Mouse (Mus musculus): ENCODE data around the gene Blm. TPM values are rescaled to one million over a fixed set of nuclear protein-coding genes. Genes with fewer than 3 reads are reported as not detected.

Gene Blm
- polyA plus RNA-seq, 1 experiment = 6.3 TPM

DNA sequence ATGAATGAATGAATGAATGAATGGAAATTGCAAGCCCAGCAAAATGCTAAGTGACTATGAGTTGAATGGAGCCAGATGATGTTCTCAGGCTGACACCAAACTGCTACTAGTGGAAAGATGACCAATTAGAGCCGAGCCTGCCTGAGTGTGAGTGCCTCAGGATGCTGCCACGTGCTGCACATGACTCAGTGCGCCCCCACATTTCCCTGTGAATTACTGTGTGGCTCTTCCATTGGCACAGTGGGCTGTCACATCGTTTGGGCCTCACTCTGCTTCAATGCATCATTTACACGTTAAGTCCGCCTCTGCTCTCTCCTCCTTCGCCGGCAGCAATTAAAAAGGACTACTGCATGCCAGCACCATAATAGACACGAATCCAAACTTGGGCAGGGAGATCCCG, 122.6 kb downstream of the Blm start:
- H3K27me3 ChIP-seq (ENCODE audit: control insufficient read depth, insufficient read depth, low read length) = no peaks in the 10 kb centered on the region
- WGBS = 95% methylated on average over 10 of the region's 10 CpGs
- H3K4me1 ChIP-seq (replicated peaks; ENCODE audit: control insufficient read depth, insufficient read depth, low read length) = peaks cover 31% of the 10 kb centered on the region
- no peaks in the 10 kb centered on the region for H3K36me3 ChIP-seq (ENCODE audit: control insufficient read depth, insufficient read depth, low read length)
- H3K4me3 ChIP-seq (ENCODE audit: control insufficient read depth, insufficient read depth, low read length) = no peak overlapping the region
- H3K27ac ChIP-seq (ENCODE audit: control insufficient read depth, insufficient read depth, low read length) = no peak overlapping the region
- DNase-seq = no peak
- TF ChIP-seq CTCF (IDR thresholded peaks at IDR 0.05; ENCODE audit: borderline replicate concordance, control insufficient read depth, extremely low read depth, insufficient read depth, low read length, poor library complexity) (no peak), POLR2A (IDR thresholded peaks at IDR 0.05; ENCODE audit: control insufficient read depth, extremely low read depth, insufficient read depth, low read length, poor library complexity) (no peak)

DNA sequence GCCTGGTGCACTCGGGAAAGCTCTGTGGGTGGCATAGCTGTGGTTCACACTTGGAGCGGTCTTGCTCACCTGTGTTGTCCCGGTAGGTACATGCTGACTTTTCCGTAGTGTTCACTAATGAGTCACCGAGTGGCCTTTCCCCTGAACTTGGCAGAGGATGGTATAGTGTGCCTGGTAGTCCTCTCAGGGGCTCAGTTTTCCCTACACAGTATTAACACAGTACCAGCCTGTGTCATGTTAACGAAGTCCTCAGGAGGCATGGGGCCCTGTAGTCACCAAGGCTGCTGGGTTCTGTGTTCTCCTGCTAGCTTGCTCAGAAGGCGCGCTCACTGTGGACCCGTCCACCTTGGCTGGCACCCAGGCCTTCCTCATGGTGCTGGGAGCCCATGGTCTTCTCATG, 124.5 kb downstream of the Blm start:
- no peak overlapping the region for H3K27ac ChIP-seq (ENCODE audit: control insufficient read depth, insufficient read depth, low read length)
- H3K36me3 ChIP-seq (ENCODE audit: control insufficient read depth, insufficient read depth, low read length) = no peaks in the 10 kb centered on the region
- no peak for DNase-seq
- peaks cover 17% of the 10 kb centered on the region for H3K4me1 ChIP-seq (replicated peaks; ENCODE audit: control insufficient read depth, insufficient read depth, low read length)
- TF ChIP-seq POLR2A (IDR thresholded peaks at IDR 0.05; ENCODE audit: control insufficient read depth, extremely low read depth, insufficient read depth, low read length, poor library complexity) (no peak), CTCF (IDR thresholded peaks at IDR 0.05; ENCODE audit: borderline replicate concordance, control insufficient read depth, extremely low read depth, insufficient read depth, low read length, poor library complexity) (no peak)
- WGBS = 94% methylated on average over 9 of the region's 9 CpGs
- no peak overlapping the region for H3K4me3 ChIP-seq (ENCODE audit: control insufficient read depth, insufficient read depth, low read length)
- H3K27me3 ChIP-seq (ENCODE audit: control insufficient read depth, insufficient read depth, low read length) = no peaks in the 10 kb centered on the region

DNA sequence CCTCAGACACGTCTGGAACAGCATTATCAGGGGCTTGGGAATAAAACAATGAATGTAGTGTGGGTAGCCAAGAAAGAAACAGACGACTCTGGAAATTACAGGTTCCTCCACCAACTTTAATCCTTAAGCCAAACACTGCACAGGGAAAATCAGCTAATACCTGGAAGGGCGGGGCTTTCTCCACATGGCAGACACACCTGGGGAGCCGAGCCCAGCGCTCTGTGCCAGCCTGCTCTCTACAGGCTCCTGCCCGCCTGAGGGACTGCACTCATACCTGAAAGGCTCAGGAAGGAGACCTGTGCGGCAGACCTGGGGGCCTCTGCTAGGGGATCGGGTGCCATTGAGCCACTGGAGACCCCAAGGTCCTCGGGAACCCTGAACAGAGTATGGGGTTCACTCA, 127.2 kb downstream of the Blm start:
- 95% methylated on average over 9 of the region's 9 CpGs for WGBS
- TF ChIP-seq CTCF (IDR thresholded peaks at IDR 0.05; ENCODE audit: borderline replicate concordance, control insufficient read depth, extremely low read depth, insufficient read depth, low read length, poor library complexity) = no peak
- Histone ChIP-seq H3K27ac (ENCODE audit: control insufficient read depth, insufficient read depth, low read length) (no peak overlapping the region), H3K4me3 (ENCODE audit: control insufficient read depth, insufficient read depth, low read length) (no peak overlapping the region), H3K4me1 (replicated peaks; ENCODE audit: control insufficient read depth, insufficient read depth, low read length) (peaks cover 9% of the 10 kb centered on the region), H3K36me3 (ENCODE audit: control insufficient read depth, insufficient read depth, low read length) (no peaks in the 10 kb centered on the region), H3K27me3 (ENCODE audit: control insufficient read depth, insufficient read depth, low read length) (no peaks in the 10 kb centered on the region)
- DNase-seq = no peak

DNA sequence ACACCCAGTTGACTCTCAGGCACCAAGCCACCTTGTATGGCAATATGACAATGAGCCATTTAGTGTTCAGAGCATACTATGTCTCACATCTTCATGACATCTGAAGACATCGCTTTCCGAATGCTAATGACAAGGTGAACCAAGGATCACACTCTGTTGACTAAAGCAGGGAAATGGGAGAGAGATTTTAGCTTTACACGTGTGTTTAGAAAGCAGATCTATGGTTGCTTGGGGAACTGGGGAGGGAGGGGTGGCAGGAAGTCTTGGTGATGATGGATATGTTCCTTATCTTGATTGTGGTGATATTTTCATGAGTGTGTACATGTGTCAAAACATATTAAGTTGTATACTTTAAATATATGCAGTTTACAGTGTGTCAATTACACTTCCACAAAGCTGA, 128.7 kb downstream of the Blm start:
- Histone ChIP-seq H3K27me3 (ENCODE audit: control insufficient read depth, insufficient read depth, low read length) (no peaks in the 10 kb centered on the region), H3K4me1 (replicated peaks; ENCODE audit: control insufficient read depth, insufficient read depth, low read length) (peaks cover 15% of the 10 kb centered on the region), H3K4me3 (ENCODE audit: control insufficient read depth, insufficient read depth, low read length) (no peak overlapping the region), H3K36me3 (ENCODE audit: control insufficient read depth, insufficient read depth, low read length) (no peaks in the 10 kb centered on the region), H3K27ac (ENCODE audit: control insufficient read depth, insufficient read depth, low read length) (no peak overlapping the region)
- DNase-seq = no peak
- WGBS = 71% methylated on average over 3 of the region's 3 CpGs
- no peak for TF ChIP-seq POLR2A (IDR thresholded peaks at IDR 0.05; ENCODE audit: control insufficient read depth, extremely low read depth, insufficient read depth, low read length, poor library complexity)
- no peak for TF ChIP-seq CTCF (IDR thresholded peaks at IDR 0.05; ENCODE audit: borderline replicate concordance, control insufficient read depth, extremely low read depth, insufficient read depth, low read length, poor library complexity)

DNA sequence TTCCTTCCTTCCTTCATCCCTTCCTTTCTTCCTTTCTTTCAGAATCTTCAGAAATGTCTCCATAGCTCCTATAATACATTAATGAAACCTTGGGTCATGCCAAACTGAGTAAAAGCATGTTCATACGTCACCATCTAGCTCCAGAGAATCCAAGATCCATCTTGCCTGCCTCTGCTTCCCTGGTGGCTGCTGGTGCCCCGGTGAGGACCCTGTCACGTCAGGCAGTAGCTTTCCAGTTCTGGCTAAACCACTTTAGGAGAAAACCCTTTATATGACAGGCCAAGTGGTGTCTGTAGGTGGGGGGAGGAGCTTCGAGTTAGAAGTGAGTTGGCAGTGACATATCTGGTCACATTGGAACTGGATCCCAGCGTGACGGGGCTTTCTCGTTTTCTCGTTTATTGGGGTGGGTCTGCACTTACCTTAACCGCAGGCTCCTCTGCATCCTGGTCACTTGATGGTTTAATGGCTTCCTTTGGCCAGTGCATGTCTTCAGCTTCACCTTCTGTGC, 129.7 kb downstream of the Blm start, which contains the start of gene Furin:
Gene Furin (minus strand): TSS at position 249 of the 508 bp plus-strand sequence.
- Histone ChIP-seq H3K36me3 (ENCODE audit: control insufficient read depth, insufficient read depth, low read length) (no peaks in the 10 kb centered on the region), H3K27me3 (ENCODE audit: control insufficient read depth, insufficient read depth, low read length) (no peaks in the 10 kb centered on the region), H3K4me1 (replicated peaks; ENCODE audit: control insufficient read depth, insufficient read depth, low read length) (peaks cover 24% of the 10 kb centered on the region), H3K4me3 (ENCODE audit: control insufficient read depth, insufficient read depth, low read length) (no peak within 1 kb of the TSS), H3K27ac (ENCODE audit: control insufficient read depth, insufficient read depth, low read length) (no peak within 1 kb of the TSS)
- DNase-seq = no peak
- 89% methylated on average over 9 of the region's 9 CpGs for WGBS
- TF ChIP-seq POLR2A (IDR thresholded peaks at IDR 0.05; ENCODE audit: control insufficient read depth, extremely low read depth, insufficient read depth, low read length, poor library complexity) (no peak), CTCF (IDR thresholded peaks at IDR 0.05; ENCODE audit: borderline replicate concordance, control insufficient read depth, extremely low read depth, insufficient read depth, low read length, poor library complexity) (no peak)

Other genes with a start within 250 kb of the Blm start
- 80.6 and 84.4 TPM in 2 replicates for gene Prc1, start 240.7 kb downstream of the Blm start, polyA plus RNA-seq (2012; rRNA removed)
- gene Rccd1, start 210.7 kb downstream of the Blm start, polyA plus RNA-seq (2012; rRNA removed) = 17.6 and 20.4 TPM in 2 replicates
- gene Unc45a, start 194.1 kb downstream of the Blm start, polyA plus RNA-seq (2012; rRNA removed) = 97.7 and 105 TPM in 2 replicates
- gene Hddc3, start 192.0 kb downstream of the Blm start, polyA plus RNA-seq (2012; rRNA removed) = 22.9 and 24.9 TPM in 2 replicates
- 188 and 213 TPM in 2 replicates for gene Man2a2, start 163.7 kb downstream of the Blm start, polyA plus RNA-seq (2012; rRNA removed)
- 21.6 and 27.3 TPM in 2 replicates for gene Fes, start 147.2 kb downstream of the Blm start, polyA plus RNA-seq (2012; rRNA removed)
- gene Furin, start 129.7 kb downstream of the Blm start, polyA plus RNA-seq (2012; rRNA removed) = 56.4 and 62.9 TPM in 2 replicates
- 40.3 and 43.6 TPM in 2 replicates for gene Crtc3, start 153.8 kb upstream of the Blm start, polyA plus RNA-seq (2012; rRNA removed)